Mouse (Mus musculus) bone marrow macrophage, adult 2 months (primary cell): ENCODE results near the gene Mea1.

Experiments used
- CTCF ChIP-seq: IDR thresholded peaks from 2 replicates; pipeline ENCODE4 v1.5.1; 2012; ENCODE audit warnings: low read depth, mild to moderate bottlenecking, low read length, moderate library complexity
- POLR2A ChIP-seq: IDR thresholded peaks from 2 replicates; pipeline ENCODE4 v1.6.1; 2012; ENCODE audit warnings: mild to moderate bottlenecking, low read depth, low read length, borderline replicate concordance

GRCm38 (mm10) chr17:46661981-46662380 is 16.6 kb upstream of the Mea1 start:
- TF ChIP-seq POLR2A (no peak), CTCF (no peak)
